Mouse (Mus musculus) thymus, adult 2 months (tissue): ENCODE measurements around the gene Tab2. TPM values are rescaled to one million over a fixed set of nuclear protein-coding genes. Genes with fewer than 3 reads are reported as not detected.
A peak's percentile ranks its signal among the peaks of the same experiment; 100 is the strongest.

Source experiments
- DNase-seq: peaks from one replicate; pipeline ENCODE4 v3.0.0; 2021
- H3K27ac ChIP-seq: fragments of 200-500 bp; 2 replicates; pipeline ENCODE4 v1.5.1; 2012; ENCODE audit warnings: low read length, control low read depth; ENCODE audit not compliant: control insufficient read depth, insufficient read depth
- H3K27me3 ChIP-seq: fragments of 200-500 bp; 2 replicates; pipeline ENCODE4 v1.6.1; 2012; ENCODE audit warnings: mild to moderate bottlenecking, low read length, moderate library complexity, mixed read lengths; ENCODE audit not compliant: control insufficient read depth, insufficient read depth
- H3K36me3 ChIP-seq: fragments of 200-500 bp; 2 replicates; pipeline ENCODE4 v1.6.1; 2012; ENCODE audit warnings: mild to moderate bottlenecking, low read length, moderate library complexity; ENCODE audit not compliant: control insufficient read depth, insufficient read depth
- H3K4me1 ChIP-seq: fragments of 200-500 bp; replicated peaks from 2 replicates; pipeline ENCODE4 v1.6.1; 2012; ENCODE audit warnings: low read length; ENCODE audit not compliant: control insufficient read depth, insufficient read depth
- H3K4me3 ChIP-seq: fragments of 200-500 bp; 2 replicates; pipeline ENCODE4 v1.5.1; 2012; ENCODE audit warnings: mild to moderate bottlenecking, low read length, control low read depth, moderate library complexity; ENCODE audit not compliant: control insufficient read depth, insufficient read depth
- CTCF ChIP-seq: fragments of 200-500 bp; IDR thresholded peaks from 2 replicates; pipeline ENCODE4 v1.5.1; 2012; ENCODE audit warnings: mild to moderate bottlenecking, control low read depth, low read length, moderate library complexity, borderline replicate concordance; ENCODE audit not compliant: control insufficient read depth, poor library complexity, insufficient read depth; ENCODE audit errors: extremely low read depth
- POLR2A ChIP-seq: fragments of 200-500 bp; IDR thresholded peaks from 2 replicates; pipeline ENCODE4 v1.6.1; 2012; ENCODE audit warnings: mild to moderate bottlenecking, low read length, control low read depth, moderate library complexity; ENCODE audit not compliant: control insufficient read depth, poor library complexity, insufficient read depth; ENCODE audit errors: extremely low read depth
- WGBS: fragments of 180-500 bp; shearing (Covaris S2); methylation state at CpG from one replicate; pipeline ENCODE4 v1.1.7; 2018; 5-methylcytosine and 5-hydroxymethylcytosine counted together
- polyA plus RNA-seq: library from polyadenylated mRNA; depleted of rRNA; stranded (reverse); fragments of >200 nt; gene quantifications from 2 replicates; pipeline ENCODE4 v1.2.3, GENCODE M21; 2012

Tab2 gene
- polyA plus RNA-seq, 1 experiment = 75.7 TPM

GRCm38 (mm10) chr10:7967096-7967495, 11.1 kb upstream of the Tab2 start:
- no peak for DNase-seq
- Histone ChIP-seq H3K27me3 (no peaks in the 10 kb centered on the region), H3K27ac (no peak overlapping the region), H3K4me3 (no peak overlapping the region), H3K36me3 (no peaks in the 10 kb centered on the region), H3K4me1 (no peaks in the 10 kb centered on the region)
- 6% methylated on average over 3 of the region's 3 CpGs for WGBS
- no peak for TF ChIP-seq CTCF
- no peak for TF ChIP-seq POLR2A

- Histone ChIP-seq H3K27ac (no peak overlapping the region), H3K4me3 (no peak overlapping the region), H3K4me1 (peaks cover 2% of the 10 kb centered on the region; the same call in 1 of the 2 replicates), H3K27me3 (no peaks in the 10 kb centered on the region), H3K36me3 (no peaks in the 10 kb centered on the region)
- WGBS = 36% methylated on average over 6 of the region's 6 CpGs
- no peak for DNase-seq
- TF ChIP-seq POLR2A (no peak), CTCF (no peak)
These were observed 3.0 kb upstream of the Tab2 start for GRCm38 (mm10) chr10:7959073-7959472.

- Histone ChIP-seq H3K4me1 (peaks cover 4% of the 10 kb centered on the region; the same call in 1 of the 2 replicates), H3K4me3 (peak overlapping the region; percentile 65), H3K27me3 (no peaks in the 10 kb centered on the region), H3K36me3 (no peaks in the 10 kb centered on the region), H3K27ac (no peak overlapping the region)
- peak; percentile 51 for DNase-seq
- WGBS = 2% methylated on average over 31 of the region's 76 CpGs
- TF ChIP-seq POLR2A (no peak), CTCF (no peak)
These were observed 352 bp downstream of the Tab2 start for GRCm38 (mm10) chr10:7955634-7956121.

GRCm38 (mm10) chr10:7954989-7955633, 919 bp downstream of the Tab2 start:
- DNase-seq = peak; percentile 59
- peaks cover 4% of the 10 kb centered on the region; the same call in 1 of the 2 replicates for H3K4me1 ChIP-seq
- peak overlapping the region; percentile 65 for H3K4me3 ChIP-seq
- TF ChIP-seq CTCF = no peak
- no peak for TF ChIP-seq POLR2A
- H3K27me3 ChIP-seq = no peaks in the 10 kb centered on the region
- peak overlapping the region; percentile 24; the same call in 1 of the 2 replicates for H3K27ac ChIP-seq
- 2% methylated on average over 31 of the region's 31 CpGs for WGBS
- no peaks in the 10 kb centered on the region for H3K36me3 ChIP-seq

GRCm38 (mm10) chr10:7954627-7954988, 1.4 kb downstream of the Tab2 start:
- Histone ChIP-seq H3K4me3 (peak overlapping the region; percentile 65), H3K4me1 (peaks cover 4% of the 10 kb centered on the region; the same call in 1 of the 2 replicates), H3K27me3 (no peaks in the 10 kb centered on the region), H3K27ac (no peak overlapping the region), H3K36me3 (no peaks in the 10 kb centered on the region)
- 4% methylated on average over 5 of the region's 5 CpGs for WGBS
- DNase-seq = peak; percentile 5
- no peak for TF ChIP-seq POLR2A
- no peak for TF ChIP-seq CTCF

GRCm38 (mm10) chr10:7943006-7943405, 13.0 kb downstream of the Tab2 start:
- no peak overlapping the region for H3K4me3 ChIP-seq
- no peak overlapping the region for H3K27ac ChIP-seq
- no peaks in the 10 kb centered on the region for H3K36me3 ChIP-seq
- peaks cover 3% of the 10 kb centered on the region; the same call in 1 of the 2 replicates for H3K4me1 ChIP-seq
- DNase-seq = no peak
- WGBS = 78% methylated on average over 3 of the region's 3 CpGs
- no peak for TF ChIP-seq CTCF
- TF ChIP-seq POLR2A = no peak
- H3K27me3 ChIP-seq = no peaks in the 10 kb centered on the region
